Mouse (Mus musculus) lung, postnatal 14 days (tissue): Measurements from ENCODE around the gene Hist1h4f.
"Not testable (repeated sequence)": the region's sequence is repeated elsewhere in the genome, so short reads cannot be mapped to it uniquely, and the experiment has no call there.

ENCODE experiments used
- DNase-seq: peaks from one replicate; pipeline ENCODE4 v3.0.0; 2021

The Hist1h4f gene

GRCm38 (mm10) chr13:23554393-23554792 is 2.9 kb upstream of the Hist1h4f start:
- DNase-seq, result no peak

GRCm38 (mm10) chr13:23552962-23553361 is 1.5 kb upstream of the Hist1h4f start, which contains the start of gene Hist1h1d:
TSS of gene Hist1h1d (plus strand) at chr13:23553262.
- DNase-seq, result no peak

GRCm38 (mm10) chr13:23551931-23552914 is 775 bp upstream of the Hist1h4f start:
- no peak for DNase-seq

DNA sequence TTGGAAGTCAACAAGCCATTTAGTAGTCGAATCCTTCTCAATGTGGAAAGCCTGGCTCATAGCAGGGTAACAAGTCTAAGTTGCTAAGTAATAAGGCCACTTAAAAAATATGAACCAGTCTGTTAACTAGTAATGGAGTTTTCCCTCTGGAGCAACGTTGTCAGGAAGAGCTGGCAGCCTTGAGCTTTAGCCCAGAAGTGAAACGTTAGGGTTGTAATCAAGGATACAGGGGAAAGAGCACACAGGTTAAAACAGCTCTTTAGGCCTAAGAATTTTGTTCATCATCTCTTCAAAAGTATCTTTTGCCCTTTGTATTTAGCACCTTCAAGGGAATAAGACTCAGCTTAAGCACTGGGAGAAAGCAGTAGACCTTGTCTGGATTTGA is 695 bp downstream of the Hist1h4f start:
- DNase-seq, result no peak

DNA sequence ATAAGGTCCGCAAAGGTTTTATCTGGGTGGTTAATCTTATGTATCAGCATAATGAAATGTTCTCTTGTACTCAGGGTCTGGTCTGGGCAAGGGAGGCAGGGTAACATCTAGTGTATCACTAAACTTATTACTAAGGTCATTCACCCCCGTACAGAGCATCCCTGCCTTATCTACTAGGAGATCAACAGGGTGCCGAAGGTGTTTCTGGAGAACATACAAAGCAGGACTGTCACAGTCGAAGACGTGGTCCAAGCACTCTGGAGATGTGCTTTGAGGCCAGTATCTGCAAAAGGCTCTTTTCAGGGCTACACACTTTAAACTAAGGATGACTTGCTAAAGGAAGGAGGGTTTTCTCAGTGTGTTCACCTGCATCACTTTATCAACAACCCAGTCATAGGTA is 4.8 kb downstream of the Hist1h4f start:
- no peak for DNase-seq

DNA sequence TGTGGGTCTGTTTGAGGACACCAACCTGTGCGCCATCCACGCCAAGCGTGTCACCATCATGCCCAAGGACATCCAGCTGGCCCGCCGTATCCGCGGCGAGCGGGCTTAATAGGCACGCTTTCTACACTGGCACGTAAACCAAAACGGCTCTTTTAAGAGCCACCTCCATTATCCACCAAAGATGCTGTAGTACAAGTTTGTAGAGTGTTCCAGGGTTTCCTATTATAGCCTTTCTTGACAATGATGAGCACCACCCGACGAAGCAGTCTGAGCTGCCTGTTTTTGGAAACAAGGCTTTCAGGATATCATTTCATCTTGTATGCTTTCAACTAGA is 6.7 kb downstream of the Hist1h4f start:
- not testable (repeated sequence) for DNase-seq

DNA sequence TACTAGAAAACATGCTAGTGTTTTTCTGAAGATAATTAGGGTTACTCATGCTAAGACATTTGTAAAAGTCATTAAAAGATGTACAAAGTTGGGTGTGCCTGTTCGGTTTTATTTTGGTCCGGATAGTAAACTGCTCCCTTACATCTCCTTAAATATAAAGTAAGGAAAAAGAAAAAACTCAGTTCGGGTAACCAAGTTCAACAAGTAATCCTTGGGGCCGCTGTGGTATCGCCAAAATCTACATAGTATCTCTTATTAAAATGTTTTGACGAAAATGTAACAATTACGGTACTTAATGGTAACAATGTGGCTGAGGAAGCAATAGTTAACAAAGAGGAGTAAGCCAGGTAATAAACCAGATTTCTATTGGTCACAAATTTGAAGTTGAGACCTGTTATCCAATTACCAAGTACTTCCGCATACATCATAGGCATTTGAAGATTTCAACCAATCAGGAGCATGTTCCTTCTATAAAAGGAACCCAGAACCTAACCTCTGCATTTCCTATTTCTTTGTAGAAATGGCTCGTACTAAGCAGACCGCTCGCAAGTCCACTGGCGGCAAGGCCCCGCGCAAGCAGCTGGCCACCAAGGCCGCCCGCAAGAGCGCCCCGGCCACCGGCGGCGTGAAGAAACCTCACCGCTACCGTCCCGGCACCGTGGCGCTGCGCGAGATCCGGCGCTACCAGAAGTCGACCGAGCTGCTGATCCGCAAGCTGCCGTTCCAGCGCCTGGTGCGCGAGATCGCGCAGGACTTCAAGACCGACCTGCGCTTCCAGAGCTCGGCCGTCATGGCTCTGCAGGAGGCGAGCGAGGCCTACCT is 7.3 kb downstream of the Hist1h4f start, which contains the start of gene Hist1h3f:
Gene Hist1h3f (plus strand): TSS at position 88 of the 822 bp plus-strand sequence.
- peak; percentile 68 for DNase-seq

DNA sequence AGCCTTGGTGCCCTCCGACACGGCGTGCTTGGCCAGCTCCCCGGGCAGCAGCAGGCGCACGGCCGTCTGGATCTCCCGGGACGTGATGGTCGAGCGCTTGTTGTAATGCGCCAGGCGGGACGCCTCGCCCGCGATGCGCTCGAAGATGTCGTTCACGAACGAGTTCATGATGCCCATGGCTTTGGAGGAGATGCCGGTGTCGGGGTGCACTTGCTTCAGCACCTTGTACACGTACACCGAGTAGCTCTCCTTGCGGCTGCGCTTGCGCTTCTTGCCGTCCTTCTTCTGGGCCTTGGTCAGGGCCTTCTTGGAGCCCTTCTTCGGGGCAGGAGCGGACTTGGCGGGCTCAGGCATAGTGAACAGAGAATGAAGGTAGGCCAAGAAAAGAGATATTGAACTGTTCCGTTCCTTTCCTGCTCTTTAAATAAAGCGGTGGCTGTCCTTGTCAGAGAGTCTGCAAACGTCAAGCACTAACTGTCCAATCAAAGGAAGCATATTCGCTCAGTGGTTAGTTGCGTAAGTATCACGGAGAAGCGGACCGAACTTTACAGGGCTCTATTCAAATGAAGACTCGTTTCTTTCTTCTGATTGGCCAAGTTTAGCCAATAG is 8.3 kb downstream of the Hist1h4f start, which contains the start of gene Hist1h2bh:
Gene Hist1h2bh (minus strand): TSS at position 394 of the 609 bp plus-strand sequence.
- peak; percentile 56 for DNase-seq

DNA sequence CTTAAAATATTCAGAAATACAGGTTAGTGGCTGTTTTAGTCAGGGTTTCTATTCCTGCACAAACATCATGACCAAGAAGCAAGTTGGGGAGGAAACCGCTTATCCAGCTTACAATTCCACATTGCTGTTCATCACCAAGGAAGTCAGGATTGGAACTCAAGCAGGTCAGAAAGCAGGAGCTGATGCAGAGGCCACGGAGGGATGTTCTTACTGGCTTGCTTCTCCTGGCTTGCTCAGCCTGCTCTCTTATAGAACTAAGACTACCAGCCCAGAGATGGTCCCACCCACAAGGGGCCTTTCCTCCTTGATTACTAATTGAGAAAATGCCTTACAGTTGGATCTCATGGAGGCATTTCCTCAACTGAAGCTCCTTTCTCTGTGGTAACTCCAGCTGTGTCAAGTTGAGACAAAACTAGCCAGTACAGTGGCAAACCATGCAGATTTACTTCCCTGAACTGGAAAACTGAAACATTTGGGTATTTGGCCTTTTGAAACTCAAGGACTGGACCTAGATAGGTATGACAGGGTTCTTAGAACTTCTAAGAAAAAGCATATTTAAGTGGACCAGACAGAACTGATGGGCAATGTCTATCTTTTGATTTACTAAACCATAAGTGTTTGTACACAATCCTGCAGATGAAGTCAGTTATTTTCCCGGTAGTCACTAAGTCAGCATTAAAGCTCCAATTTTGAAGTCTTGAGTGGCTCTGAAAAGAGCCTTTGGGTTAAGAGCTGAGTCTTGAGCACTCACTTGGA is 9.0 kb downstream of the Hist1h4f start:
- not testable (repeated sequence) for DNase-seq

DNA sequence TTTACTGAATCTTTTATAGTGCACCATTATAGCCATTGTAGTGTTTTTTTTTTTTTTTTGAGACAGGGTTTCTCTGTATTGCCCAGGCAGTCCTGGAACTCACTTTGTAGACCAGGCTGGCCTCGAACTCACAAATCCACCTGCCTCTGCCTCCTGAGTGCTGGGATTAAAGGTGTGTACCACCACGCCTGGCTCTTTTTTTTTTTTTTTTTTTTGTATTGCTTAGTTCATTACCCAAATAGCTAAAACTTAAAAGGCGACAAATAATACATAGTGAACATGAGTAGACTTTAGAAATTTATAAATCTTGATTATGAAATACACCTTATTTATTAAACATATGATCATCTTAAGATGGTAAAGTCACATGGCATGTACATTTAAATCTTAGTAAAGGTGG is 10.0 kb downstream of the Hist1h4f start:
- DNase-seq, result no peak

- DNase-seq, result not testable (repeated sequence)
These were observed 11.6 kb downstream of the Hist1h4f start for GRCm38 (mm10) chr13:23539821-23540220.

- no peak for DNase-seq
These were observed 13.2 kb downstream of the Hist1h4f start for GRCm38 (mm10) chr13:23538249-23538648.

DNA sequence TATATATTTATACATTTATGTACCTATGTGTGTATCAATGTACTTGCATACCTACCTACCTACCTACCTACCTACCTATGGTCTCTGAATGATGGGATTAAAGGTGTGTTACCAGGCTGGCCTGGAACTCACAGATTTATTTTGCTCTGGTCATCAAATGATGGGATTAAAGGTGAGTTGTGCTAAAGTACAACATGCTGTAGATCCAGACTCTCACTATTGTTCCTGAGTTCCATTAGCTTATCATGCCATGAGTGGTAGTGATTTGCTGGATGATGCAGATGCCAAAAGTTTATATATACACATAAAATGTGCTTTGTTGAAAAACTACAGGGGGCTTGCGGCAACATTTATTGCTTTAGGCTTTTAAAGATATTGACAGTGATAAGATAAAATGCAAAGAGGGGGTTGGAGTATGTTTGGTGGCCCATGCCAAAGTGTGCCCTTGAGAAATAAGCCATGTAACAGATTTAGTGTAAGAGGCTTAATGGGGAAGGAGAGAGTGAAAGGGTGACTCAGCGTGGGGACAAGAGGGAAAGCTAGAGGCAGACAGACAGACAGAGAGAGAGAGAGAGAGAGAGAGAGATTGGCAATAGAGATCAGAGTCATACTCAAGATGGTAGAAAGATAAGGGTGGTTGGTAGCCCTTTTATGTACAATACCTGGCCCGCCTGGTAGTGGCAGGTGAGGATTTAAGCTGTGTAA is 14.3 kb downstream of the Hist1h4f start:
- no peak for DNase-seq

DNA sequence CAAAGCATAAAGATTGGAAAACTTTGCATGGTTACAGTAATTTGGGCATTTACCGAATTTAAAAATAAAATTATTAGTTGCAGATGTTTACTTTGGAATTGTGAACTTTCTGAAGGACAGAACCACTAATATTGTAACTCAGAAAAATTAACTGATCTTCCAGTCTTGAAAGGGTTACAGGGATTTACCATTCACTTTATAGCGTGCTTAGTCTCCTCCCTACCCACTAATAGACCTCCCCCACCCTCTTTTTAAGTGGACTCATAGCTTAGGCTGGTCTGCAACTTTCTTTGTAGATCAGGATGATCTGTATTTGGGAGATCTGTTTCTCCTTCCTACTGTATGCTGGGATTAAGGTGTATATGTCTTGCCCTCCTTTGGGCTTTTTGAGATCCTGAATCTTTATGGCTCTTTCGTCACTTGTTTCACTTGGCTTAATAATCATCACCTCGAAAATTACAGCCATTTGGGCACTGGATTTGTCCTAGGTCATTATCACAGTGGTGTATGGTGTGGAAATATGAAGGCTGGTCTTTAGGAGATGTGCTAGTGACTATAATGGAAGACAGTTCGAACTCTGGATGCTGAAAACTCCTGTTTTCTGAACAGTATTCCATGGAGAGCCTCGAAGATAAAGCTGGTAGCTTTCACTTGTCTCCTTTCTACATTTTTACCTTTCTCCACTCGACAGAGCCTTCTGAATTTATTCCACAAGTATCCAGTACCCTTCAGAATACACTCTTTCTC is 15.2 kb downstream of the Hist1h4f start:
- DNase-seq, result no peak

GRCm38 (mm10) chr13:23535137-23536075 is 16.0 kb downstream of the Hist1h4f start, which contains the start of gene Hist1h3g:
TSS of gene Hist1h3g (plus strand) at chr13:23535422.
- peak; percentile 88 for DNase-seq

DNA sequence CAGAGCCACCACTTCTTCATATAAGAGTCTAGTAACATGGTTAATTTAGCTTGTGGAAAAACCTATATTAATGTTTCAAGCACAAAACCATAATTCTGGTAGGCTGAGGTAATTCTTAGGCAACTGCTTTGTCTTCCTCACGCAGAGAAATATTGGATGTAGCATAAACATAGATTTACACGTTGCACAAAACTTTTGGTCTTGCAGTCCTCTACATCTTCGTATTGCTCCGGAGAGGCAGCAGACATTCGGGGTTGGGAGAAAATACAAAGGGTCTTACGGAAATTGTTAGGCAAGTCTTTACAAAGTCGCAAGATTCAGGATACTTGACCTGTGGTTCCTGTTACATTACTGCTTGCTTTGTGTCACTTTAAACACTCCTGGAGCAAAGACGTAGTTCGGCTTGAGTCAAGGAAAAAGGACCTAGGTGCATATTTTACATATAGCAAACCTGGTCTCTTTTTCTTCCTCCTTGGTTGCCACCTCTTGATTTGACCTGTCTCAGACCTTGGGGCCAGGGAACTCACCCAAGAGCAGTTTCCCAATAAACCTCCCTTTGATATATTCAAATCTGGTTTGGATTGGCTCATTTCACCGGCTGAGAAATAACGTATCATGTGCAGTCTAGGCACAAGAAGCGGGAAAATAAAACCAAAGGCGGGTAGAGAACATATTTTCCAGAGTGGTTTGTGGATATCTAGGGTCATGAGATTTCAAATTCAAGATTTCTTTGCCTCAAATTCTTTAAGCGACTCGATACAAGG is 16.9 kb downstream of the Hist1h4f start:
- DNase-seq, result no peak

- DNase-seq, result peak; percentile 68
These were observed 17.7 kb downstream of the Hist1h4f start, which contains the start of gene Hist1h2af for GRCm38 (mm10) chr13:23533560-23534367. TSS of gene Hist1h2af (plus strand) at chr13:23533906.
